Mouse (Mus musculus) A20 (cell line): ENCODE data around the gene Gabrq.

Source experiments
- DNase-seq: peaks from one replicate; pipeline ENCODE4 v3.0.0-alpha.2; 2011; ENCODE audit warnings: low read depth, low spot score

Gene Gabrq

DNA sequence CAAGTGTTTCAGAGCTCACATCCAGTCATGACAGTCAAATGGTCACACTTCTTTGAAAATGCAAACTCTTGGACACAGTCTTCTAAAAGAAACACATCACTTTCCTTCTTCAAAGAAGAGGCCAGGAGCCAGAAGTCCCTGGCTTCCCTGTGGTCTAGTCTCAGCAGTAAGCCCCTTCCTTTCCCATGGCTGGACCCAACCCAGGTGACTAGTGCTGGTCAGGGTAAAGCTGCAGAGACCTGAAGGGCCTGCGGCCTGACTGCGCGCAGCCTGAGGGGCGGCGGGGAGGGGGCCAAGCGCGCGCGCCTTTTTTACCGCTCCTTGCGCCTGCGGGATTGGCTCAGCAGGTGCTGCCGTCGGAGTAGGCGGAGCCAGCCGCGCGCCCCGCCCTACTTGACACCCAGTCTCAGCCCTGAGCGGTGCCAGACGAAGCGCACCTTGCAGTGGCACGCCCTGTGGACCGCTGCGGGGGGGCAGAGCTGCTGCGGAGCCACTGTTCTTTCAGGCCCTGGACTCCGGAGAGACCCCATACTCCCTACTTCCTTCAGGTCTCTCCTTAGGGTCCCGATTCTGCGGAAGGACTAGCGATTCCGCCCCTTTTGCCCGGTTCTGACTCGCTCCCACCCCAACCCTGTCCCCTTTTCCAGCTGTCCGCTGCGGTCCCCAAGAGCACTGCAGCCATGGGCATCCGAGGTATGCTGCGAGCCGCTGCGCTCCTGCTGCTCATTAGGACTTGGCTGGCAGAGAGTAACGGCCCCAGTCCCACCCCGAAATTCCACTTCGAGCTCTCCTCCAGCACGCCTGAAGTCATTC lies at the start of gene Gabrq:
Gene Gabrq (plus strand): TSS at position 403 of the 813 bp plus-strand sequence.
- DNase-seq: no peak

DNA sequence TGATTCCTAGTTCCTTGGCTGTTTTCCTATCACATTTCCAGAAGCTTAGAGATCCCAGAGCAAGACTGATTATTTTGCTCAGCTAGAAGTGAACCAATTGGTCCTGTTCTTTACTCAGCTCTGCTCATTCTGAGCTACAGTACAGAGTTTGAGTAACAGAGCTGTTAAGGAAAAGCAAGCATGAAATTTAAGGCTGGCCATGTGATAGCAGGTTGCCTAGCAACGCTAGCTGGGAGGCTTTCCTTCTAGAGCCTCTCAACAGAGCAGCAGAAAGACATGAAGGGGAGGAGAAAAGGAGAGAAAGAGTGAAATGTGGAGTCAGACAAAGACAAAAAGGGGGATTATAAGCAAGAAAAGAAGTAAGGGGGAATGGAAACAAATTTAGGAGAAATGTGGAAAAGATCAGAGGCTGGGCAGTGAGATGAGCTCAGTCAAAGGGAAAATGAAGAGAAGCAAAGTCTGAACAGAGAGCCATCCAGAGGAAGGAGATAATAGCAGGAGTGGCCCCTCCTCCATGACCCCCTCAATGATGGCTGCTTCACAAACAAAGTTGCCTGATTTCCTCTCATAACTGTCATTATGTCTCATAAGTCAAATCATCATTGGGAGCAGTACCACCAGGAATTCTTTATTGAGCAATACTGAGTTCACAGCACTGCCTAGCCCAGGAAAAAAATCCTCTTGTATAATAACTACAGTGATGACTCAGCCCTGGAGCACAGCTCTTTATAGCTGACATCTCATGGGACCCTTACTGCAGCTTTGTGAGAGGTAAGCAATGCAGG lies 36.0 kb upstream of the Gabrq start:
- DNase-seq: no peak

DNA sequence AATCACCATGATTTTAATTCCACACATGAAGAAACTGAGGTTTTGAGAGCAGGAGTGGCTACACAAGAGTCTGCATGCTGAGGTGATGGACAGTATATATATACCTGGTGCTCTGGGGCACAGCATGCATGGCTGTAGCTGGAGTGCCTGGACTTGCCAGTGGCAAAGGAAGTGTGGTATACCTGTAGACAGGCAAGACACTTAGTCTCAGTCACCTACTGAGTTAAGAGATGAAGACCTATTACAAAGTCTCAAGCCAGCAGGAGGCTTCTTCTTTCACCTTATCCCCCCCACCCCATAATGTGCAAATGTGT lies 35.5 kb upstream of the Gabrq start:
- no peak for DNase-seq

DNA sequence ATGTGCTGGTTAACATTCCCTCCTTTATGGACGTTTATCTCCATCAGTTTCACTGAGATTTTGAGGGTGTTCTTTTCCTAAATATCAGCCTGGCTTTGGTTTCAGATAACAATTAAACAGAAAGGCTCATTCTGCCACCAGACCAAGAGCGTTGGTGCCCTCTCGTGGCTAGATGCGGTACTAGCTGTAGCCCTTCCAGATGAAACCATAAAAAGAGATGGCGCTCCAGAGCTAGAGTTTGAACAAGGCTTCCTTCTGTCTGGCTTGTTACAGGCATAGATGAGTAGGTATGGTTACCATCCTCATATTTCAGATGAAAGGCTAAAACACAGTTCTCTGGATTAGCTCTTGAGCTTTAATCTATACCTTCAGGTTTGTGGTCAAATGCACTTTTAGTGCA lies 5.4 kb upstream of the Gabrq start:
- peak; percentile 53 for DNase-seq

DNA sequence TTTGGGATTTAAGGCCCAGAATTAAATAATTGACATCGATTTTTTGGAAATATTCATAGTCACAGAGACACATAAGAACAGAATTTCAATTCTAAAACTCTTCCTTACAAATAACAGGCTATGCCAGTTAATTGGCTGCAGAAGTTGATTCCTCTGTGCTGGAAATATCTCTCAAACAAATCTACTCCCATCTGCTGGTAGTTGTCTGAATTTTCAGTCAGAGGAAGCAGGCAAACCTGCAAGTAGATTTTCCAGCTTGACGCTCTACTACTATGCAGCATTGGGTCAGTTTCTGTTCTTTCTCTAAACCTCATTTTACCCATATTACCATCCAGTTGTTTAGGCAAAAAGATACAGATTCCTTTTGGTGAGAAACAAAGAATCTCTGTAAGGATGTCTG lies 1.7 kb upstream of the Gabrq start:
- DNase-seq: no peak

DNA sequence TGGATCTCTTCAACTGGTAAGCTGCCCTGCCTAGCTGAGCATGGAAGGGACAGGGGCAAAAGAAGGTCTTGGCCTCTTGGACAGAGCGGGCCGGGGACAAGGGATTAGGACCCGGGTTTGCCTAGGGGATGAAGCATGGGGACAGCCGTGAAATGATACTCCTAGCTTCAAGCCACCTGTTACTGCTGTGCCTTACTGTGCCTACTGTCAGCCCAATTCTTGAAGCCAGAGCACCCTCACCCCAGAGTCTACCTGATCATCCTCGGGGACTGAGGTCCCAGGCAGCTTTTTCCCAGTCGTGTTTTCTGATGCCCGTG lies 569 bp downstream of the Gabrq start:
- DNase-seq: no peak
